Mouse (Mus musculus) E14TG2a.4 (cell line): ENCODE measurements around the gene Shroom3.
A peak's percentile ranks its signal among the peaks of the same experiment; 100 is the strongest.

Experiments
- H3K27me3 ChIP-seq: 2 replicates; pipeline ENCODE4 v1.6.1; 2014; ENCODE audit warnings: low read length, control low read depth; ENCODE audit not compliant: insufficient read depth
- H3K36me3 ChIP-seq: 2 replicates; pipeline ENCODE4 v1.6.1; 2014; ENCODE audit warnings: low read length, control low read depth; ENCODE audit not compliant: insufficient read depth
- H3K4me1 ChIP-seq: replicated peaks from 2 replicates; pipeline ENCODE4 v1.6.1; 2014; ENCODE audit warnings: low read depth, low read length, control low read depth
- H3K4me3 ChIP-seq: replicated peaks from 2 replicates; pipeline ENCODE4 v1.5.1; 2014; ENCODE audit warnings: mild to moderate bottlenecking, low read length
- H3K9me3 ChIP-seq: 2 replicates; pipeline ENCODE4 v1.6.1; 2014; ENCODE audit warnings: low read length, control low read depth
- CTCF ChIP-seq: conservative IDR thresholded peaks from 2 replicates; pipeline ENCODE4 v1.5.1; 2014; ENCODE audit warnings: low read length
- NANOG ChIP-seq: IDR thresholded peaks from 2 replicates; pipeline ENCODE4 v1.6.1; 2014; ENCODE audit warnings: borderline replicate concordance, low read length, mixed read lengths
- POU5F1 ChIP-seq: IDR thresholded peaks from 2 replicates; pipeline ENCODE4 v1.6.1; 2014; ENCODE audit warnings: low read length, borderline replicate concordance

Shroom3 gene

DNA sequence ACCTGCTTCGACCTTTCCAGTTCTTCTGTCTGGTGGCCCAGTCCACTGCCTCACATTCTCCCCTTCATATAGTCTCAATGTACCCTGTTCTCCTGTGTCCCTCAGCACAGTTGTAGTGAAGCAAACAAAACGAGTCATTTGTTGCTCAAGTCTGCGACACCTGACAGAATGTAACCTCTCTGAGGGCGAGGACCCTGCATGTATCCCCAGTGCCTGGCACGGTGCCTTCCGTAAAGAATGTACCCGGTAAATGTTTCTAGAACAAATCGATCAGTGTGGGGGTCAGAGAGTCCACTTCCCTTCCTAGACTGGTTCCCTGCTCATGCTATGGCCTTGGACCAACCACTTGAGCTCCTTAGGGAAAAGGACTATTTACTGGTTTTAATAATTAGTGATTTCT, 38.4 kb downstream of the Shroom3 start:
- H3K36me3 ChIP-seq, result no peaks in the 10 kb centered on the region
- TF ChIP-seq NANOG (no peak), CTCF (no peak), POU5F1 (no peak)
- peaks cover under 1% of the 10 kb centered on the region; the same call in 1 of the 2 replicates for H3K27me3 ChIP-seq
- no peaks in the 10 kb centered on the region for H3K4me1 ChIP-seq
- no peak overlapping the region for H3K4me3 ChIP-seq
- H3K9me3 ChIP-seq, result no peaks in the 10 kb centered on the region

DNA sequence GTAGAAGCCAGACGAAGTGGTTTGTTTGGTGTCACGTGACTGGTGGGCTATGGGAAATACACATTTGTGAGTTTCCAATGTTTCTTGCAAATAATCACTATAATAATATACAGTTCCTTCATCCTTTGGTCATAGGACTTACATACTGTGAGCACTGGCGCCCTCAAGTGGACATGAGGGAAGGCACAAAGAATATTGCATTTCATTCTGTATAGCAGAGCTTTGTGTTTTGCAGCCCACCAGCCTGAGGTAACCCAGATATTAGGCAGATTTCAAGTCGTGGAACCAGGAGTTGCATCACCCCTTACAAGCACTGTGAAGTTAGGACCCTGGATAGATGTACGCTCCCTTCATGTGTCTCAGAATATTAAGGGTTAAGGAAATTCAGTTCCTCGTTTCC, 42.7 kb downstream of the Shroom3 start:
- Histone ChIP-seq H3K4me1 (no peaks in the 10 kb centered on the region), H3K27me3 (no peaks in the 10 kb centered on the region), H3K9me3 (no peaks in the 10 kb centered on the region), H3K36me3 (no peaks in the 10 kb centered on the region), H3K4me3 (no peak overlapping the region)
- TF ChIP-seq POU5F1 (no peak), NANOG (no peak), CTCF (peak; percentile 71)

DNA sequence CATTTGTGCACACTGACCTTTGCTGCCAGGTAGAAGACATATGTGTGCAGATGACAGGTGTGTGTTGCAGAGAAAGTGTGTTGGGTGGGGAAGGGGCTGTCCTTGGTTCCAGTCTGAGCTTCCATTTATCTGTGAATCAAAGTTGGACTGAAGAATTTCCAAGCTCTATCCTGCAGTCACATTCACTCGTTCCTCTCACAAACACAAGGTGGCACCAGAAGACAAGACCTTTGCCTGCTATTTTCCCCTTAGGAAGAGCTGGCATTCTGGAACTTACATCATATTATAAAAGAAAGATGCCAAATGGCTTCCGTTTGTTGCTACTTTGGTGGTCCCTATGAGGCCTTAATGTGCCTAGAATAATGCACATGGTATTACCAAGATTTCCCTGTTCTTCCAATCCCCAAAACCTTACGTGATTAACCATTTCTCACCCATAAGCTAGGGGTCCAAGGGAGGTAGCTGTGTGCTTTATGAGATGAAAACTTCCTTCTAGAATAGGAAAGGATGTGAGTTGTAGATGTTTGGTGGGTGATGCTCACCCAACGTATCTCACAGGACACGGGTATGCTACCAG, 45.1 kb downstream of the Shroom3 start:
- Histone ChIP-seq H3K9me3 (no peaks in the 10 kb centered on the region), H3K4me3 (no peak overlapping the region), H3K36me3 (no peaks in the 10 kb centered on the region), H3K4me1 (no peaks in the 10 kb centered on the region), H3K27me3 (no peaks in the 10 kb centered on the region)
- TF ChIP-seq POU5F1 (no peak), NANOG (no peak), CTCF (peak; percentile 37)

DNA sequence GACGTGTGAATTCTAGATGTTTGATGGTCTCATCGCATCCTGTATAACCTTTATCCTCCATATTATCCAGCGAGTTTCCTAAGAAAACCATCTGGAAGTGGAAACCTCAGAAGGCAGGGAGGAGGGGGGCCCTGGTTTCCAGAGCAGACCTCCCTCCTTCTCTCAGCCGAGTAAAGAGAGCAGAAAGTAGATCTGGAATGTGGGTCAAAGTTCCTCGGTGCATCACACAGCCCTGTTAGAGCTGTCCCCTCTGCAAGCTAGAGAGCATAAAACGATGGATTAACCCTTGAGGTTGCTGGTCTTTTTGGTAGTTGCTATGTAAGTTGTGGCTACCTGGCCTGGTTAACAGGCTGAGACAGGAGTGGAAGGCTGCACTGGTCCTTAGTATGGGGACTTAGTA, 46.0 kb downstream of the Shroom3 start:
- no peak overlapping the region for H3K4me3 ChIP-seq
- H3K4me1 ChIP-seq, result no peaks in the 10 kb centered on the region
- TF ChIP-seq NANOG, result no peak
- TF ChIP-seq CTCF, result no peak
- no peak for TF ChIP-seq POU5F1
- no peaks in the 10 kb centered on the region for H3K9me3 ChIP-seq
- H3K36me3 ChIP-seq, result no peaks in the 10 kb centered on the region
- no peaks in the 10 kb centered on the region for H3K27me3 ChIP-seq

DNA sequence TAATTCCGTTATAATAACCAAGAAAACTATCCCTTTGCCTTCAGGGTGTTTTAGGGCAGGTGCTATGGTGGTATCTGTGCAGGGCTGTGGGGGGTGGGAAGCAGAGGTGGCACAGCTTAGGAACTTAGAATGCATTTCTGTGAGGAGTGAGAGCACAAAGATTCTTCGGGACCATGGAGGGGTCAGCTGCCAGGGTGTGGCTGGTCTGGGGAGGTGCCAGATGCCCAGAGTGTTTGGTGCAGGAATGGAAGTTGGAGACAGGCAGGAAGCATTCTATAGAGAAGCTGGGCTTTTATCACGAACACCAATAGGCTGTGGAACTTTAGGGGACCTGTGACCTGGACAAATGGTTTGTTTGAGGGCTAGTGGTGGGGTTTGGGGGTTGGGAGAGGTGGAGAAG, 58.6 kb downstream of the Shroom3 start:
- TF ChIP-seq NANOG (no peak), POU5F1 (no peak), CTCF (no peak)
- Histone ChIP-seq H3K4me3 (no peak overlapping the region), H3K4me1 (no peaks in the 10 kb centered on the region), H3K36me3 (no peaks in the 10 kb centered on the region), H3K27me3 (peaks cover 3% of the 10 kb centered on the region; the same call in 1 of the 2 replicates), H3K9me3 (no peaks in the 10 kb centered on the region)

DNA sequence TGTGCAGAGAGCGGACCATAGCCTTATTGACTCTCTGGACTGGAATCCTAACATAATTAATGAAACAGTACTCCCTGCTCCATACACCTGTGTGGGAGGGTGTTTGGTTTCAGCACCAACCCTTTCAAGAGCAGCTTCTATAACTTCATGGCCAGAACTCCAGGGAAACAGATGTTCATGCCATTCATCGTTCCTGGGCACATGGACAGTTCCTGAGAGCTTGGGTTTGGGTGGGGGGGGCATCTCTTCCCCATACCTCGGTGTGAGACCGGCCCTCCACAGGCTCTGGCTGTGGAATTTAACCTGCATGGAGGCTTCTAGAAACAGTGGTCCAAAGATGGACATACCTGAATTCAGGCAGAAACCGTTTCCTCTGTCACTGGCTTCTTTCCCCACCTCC, 59.5 kb downstream of the Shroom3 start:
- no peaks in the 10 kb centered on the region for H3K36me3 ChIP-seq
- TF ChIP-seq POU5F1 (no peak), NANOG (no peak), CTCF (no peak)
- H3K9me3 ChIP-seq, result no peaks in the 10 kb centered on the region
- H3K4me3 ChIP-seq, result no peak overlapping the region
- peaks cover 3% of the 10 kb centered on the region; the same call in 1 of the 2 replicates for H3K27me3 ChIP-seq
- no peaks in the 10 kb centered on the region for H3K4me1 ChIP-seq

DNA sequence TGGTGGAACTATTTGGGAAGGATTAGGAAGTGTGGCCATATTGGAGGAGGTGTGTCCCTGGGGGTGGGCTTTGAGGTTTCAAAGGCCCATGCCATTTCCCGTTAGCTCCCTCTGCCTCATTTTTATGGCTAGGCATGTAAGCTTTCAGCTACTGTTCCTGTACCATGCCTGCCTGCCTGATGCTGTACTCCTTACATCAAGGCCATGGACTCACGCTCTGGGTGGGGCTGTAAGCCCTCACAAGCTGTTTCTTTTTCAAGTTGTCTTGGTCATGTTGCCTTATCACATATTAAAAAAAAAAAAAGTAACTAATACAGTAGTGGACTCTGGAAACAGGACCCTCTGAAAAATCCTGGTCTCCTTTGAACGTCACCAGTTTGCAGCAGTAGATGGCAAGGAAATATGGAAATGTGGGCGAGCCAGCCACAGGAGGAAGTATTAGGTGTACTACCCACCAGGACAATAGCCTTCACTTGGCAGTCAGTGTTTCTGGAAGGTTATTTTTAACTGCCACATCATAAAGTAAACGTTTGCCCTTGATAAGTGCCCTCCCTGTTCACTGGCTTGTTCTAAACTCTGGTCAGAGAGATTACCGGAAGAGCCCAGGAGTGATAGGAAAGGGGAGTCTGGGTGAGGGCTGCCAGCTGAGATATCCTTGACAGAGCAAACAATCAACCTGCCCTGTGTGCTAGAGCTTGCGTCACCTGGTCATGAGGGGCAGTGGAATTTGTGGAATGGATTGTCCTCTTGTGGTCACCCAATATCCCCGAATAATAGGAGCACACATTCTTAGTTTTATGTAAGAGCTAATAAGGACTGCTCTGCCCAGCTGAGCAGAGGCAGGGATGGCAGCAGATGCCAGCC, 62.4 kb downstream of the Shroom3 start:
- Histone ChIP-seq H3K4me3 (no peak overlapping the region), H3K27me3 (peaks cover 3% of the 10 kb centered on the region; the same call in 1 of the 2 replicates), H3K36me3 (no peaks in the 10 kb centered on the region), H3K4me1 (no peaks in the 10 kb centered on the region), H3K9me3 (no peaks in the 10 kb centered on the region)
- TF ChIP-seq POU5F1, result no peak
- TF ChIP-seq CTCF, result no peak
- TF ChIP-seq NANOG, result no peak

DNA sequence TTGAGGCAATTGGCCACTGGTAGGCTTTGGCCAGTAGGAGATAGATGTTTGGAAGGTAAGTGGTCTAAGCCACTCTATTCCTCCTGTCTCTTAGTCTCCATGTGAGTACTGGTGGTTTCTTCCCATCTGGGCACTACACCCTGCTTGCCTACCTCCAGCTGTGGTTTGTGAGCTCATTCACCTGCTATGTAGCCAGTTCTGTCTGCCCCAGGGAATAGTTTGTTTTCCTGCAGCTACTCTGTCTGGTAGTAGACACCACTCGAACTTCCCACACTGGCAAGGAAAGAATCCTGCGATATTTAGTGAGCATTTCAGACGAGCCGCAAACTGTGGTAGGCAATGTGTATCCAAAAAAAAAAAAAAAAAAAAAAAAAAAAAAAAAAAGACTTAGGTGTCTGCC, 68.3 kb downstream of the Shroom3 start:
- Histone ChIP-seq H3K9me3 (peaks cover 17% of the 10 kb centered on the region), H3K4me1 (peaks cover 20% of the 10 kb centered on the region), H3K4me3 (no peak overlapping the region), H3K36me3 (peaks cover 6% of the 10 kb centered on the region; the same call in 1 of the 2 replicates), H3K27me3 (no peaks in the 10 kb centered on the region)
- TF ChIP-seq NANOG, result no peak
- TF ChIP-seq POU5F1, result no peak
- TF ChIP-seq CTCF, result no peak
